Mouse (Mus musculus): ENCODE measurements around the gene Thrb. TPM values are rescaled to one million over a fixed set of nuclear protein-coding genes. Genes with fewer than 3 reads are reported as not detected.

Thrb gene
- total and polyA plus RNA-seq, 3 experiments = not detected

GRCm38 (mm10) chr14:17636971-17637370, 23.1 kb upstream of the Thrb start:
- DNase-seq (ENCODE audit: low read depth, low spot score) = no peak
- Histone ChIP-seq H3K9me3 (replicated peaks; ENCODE audit: insufficient read depth, low read length) (no peaks in the 10 kb centered on the region), H3K9ac (ENCODE audit: control insufficient read depth, low read depth, low read length, poor library complexity, severe bottlenecking) (no peak overlapping the region), H3K4me1 (ENCODE audit: control insufficient read depth in 1 of 2, insufficient read depth in 2 of 2, low read length in 2 of 2) (no peaks in the 10 kb centered on the region), H3K27ac (ENCODE audit: control insufficient read depth, low read depth, low read length) (no peak overlapping the region), H3K79me2 (ENCODE audit: control insufficient read depth, insufficient read depth, low read length, poor library complexity) (no peaks in the 10 kb centered on the region), H3K36me3 (ENCODE audit: control insufficient read depth in 1 of 2, insufficient read depth in 2 of 2, low read length in 2 of 2) (no peaks in the 10 kb centered on the region), H3K4me3 (ENCODE audit: control insufficient read depth in 1 of 2, insufficient read depth in 1 of 2, low read depth in 2 of 2, low read length in 2 of 2) (no peak overlapping the region), H3K27me3 (ENCODE audit: control insufficient read depth in 1 of 2, insufficient read depth in 2 of 2, low read length in 2 of 2) (no peaks in the 10 kb centered on the region)
- TF ChIP-seq ELF1 (IDR thresholded peaks at IDR 0.05; ENCODE audit: low read depth, low read length) (no peak), HCFC1 (IDR thresholded peaks at IDR 0.05; ENCODE audit: low read depth, low read length) (no peak), ZMIZ1 (IDR thresholded peaks at IDR 0.05; ENCODE audit: low read depth, low read length) (no peak), UBTF (IDR thresholded peaks at IDR 0.05; ENCODE audit: borderline replicate concordance, insufficient read depth, low read depth, low read length) (no peak), E2F4 (IDR thresholded peaks at IDR 0.05; ENCODE audit: borderline replicate concordance, low read depth, low read length) (no peak), MYC (IDR thresholded peaks at IDR 0.05; ENCODE audit: low read depth, low read length) (no peak), MAX (IDR thresholded peaks at IDR 0.05; ENCODE audit: low read length) (no peak), NRF1 (IDR thresholded peaks at IDR 0.05; ENCODE audit: insufficient read depth, low read depth, low read length, poor library complexity, severe bottlenecking) (no peak)

- H3K9ac ChIP-seq (ENCODE audit: control insufficient read depth, low read depth, low read length, poor library complexity, severe bottlenecking) = no peak overlapping the region
- H3K27me3 ChIP-seq (ENCODE audit: control insufficient read depth in 1 of 2, insufficient read depth in 2 of 2, low read length in 2 of 2) = no peaks in the 10 kb centered on the region
- no peak for DNase-seq (ENCODE audit: low read depth, low spot score)
- TF ChIP-seq UBTF (IDR thresholded peaks at IDR 0.05; ENCODE audit: borderline replicate concordance, insufficient read depth, low read depth, low read length) (no peak), TAL1 (IDR thresholded peaks at IDR 0.05; ENCODE audit: low read length) (no peak), MAX (IDR thresholded peaks at IDR 0.05; ENCODE audit: low read length) (no peak), ZKSCAN1 (IDR thresholded peaks at IDR 0.05; ENCODE audit: low read depth, low read length) (no peak), MEF2A (IDR thresholded peaks at IDR 0.05; ENCODE audit: extremely low read depth, insufficient replicate concordance, low read depth, low read length, poor library complexity, severe bottlenecking) (no peak), HCFC1 (IDR thresholded peaks at IDR 0.05; ENCODE audit: low read depth, low read length) (no peak), MYB (IDR thresholded peaks at IDR 0.05; ENCODE audit: low read depth, low read length) (no peak), NELFE (IDR thresholded peaks at IDR 0.05; ENCODE audit: low read depth, low read length) (no peak)
- no peaks in the 10 kb centered on the region for H3K4me1 ChIP-seq (ENCODE audit: control insufficient read depth in 1 of 2, insufficient read depth in 2 of 2, low read length in 2 of 2)
- no peaks in the 10 kb centered on the region for H3K9me3 ChIP-seq (replicated peaks; ENCODE audit: insufficient read depth, low read length)
- H3K4me3 ChIP-seq (ENCODE audit: control insufficient read depth in 1 of 2, insufficient read depth in 1 of 2, low read depth in 2 of 2, low read length in 2 of 2) = no peak overlapping the region
- H3K36me3 ChIP-seq (ENCODE audit: control insufficient read depth in 1 of 2, insufficient read depth in 2 of 2, low read length in 2 of 2) = no peaks in the 10 kb centered on the region
- no peaks in the 10 kb centered on the region for H3K79me2 ChIP-seq (ENCODE audit: control insufficient read depth, insufficient read depth, low read length, poor library complexity)
- no peak overlapping the region for H3K27ac ChIP-seq (ENCODE audit: control insufficient read depth, low read depth, low read length)
Observed at GRCm38 (mm10) chr14:17641770-17642169, 18.3 kb upstream of the Thrb start.

- no peak for DNase-seq (ENCODE audit: low read depth, low spot score)
- Histone ChIP-seq H3K79me2 (ENCODE audit: control insufficient read depth, insufficient read depth, low read length, poor library complexity) (no peaks in the 10 kb centered on the region), H3K27ac (ENCODE audit: control insufficient read depth, low read depth, low read length) (no peak overlapping the region), H3K9me3 (replicated peaks; ENCODE audit: insufficient read depth, low read length) (no peaks in the 10 kb centered on the region), H3K36me3 (ENCODE audit: control insufficient read depth in 1 of 2, insufficient read depth in 2 of 2, low read length in 2 of 2) (no peaks in the 10 kb centered on the region), H3K9ac (ENCODE audit: control insufficient read depth, low read depth, low read length, poor library complexity, severe bottlenecking) (no peak overlapping the region), H3K4me3 (ENCODE audit: control insufficient read depth in 1 of 2, insufficient read depth in 1 of 2, low read depth in 2 of 2, low read length in 2 of 2) (no peak overlapping the region), H3K4me1 (ENCODE audit: control insufficient read depth in 1 of 2, insufficient read depth in 2 of 2, low read length in 2 of 2) (no peaks in the 10 kb centered on the region), H3K27me3 (ENCODE audit: control insufficient read depth in 1 of 2, insufficient read depth in 2 of 2, low read length in 2 of 2) (no peaks in the 10 kb centered on the region)
- TF ChIP-seq USF1 (IDR thresholded peaks at IDR 0.05; ENCODE audit: low read depth, low read length) (no peak), TCF12 (IDR thresholded peaks at IDR 0.05; ENCODE audit: low read depth, low read length) (no peak), HCFC1 (IDR thresholded peaks at IDR 0.05; ENCODE audit: low read depth, low read length) (no peak), SMC3 (IDR thresholded peaks at IDR 0.05; ENCODE audit: low read depth, low read length) (no peak), ZMIZ1 (IDR thresholded peaks at IDR 0.05; ENCODE audit: low read depth, low read length) (no peak), CHD1 (IDR thresholded peaks at IDR 0.05; ENCODE audit: low read depth, low read length) (no peak), SIN3A (IDR thresholded peaks at IDR 0.05; ENCODE audit: low read length) (no peak), CTCF (IDR thresholded peaks at IDR 0.05 in 2 of 3, conservative IDR thresholded peaks at IDR 0.05 in 1 of 3; ENCODE audit: control insufficient read depth in 1 of 3, insufficient read depth in 1 of 3, low read depth in 2 of 3, low read length in 3 of 3, poor library complexity in 1 of 3, severe bottlenecking in 1 of 3) (no peak), CHD2 (IDR thresholded peaks at IDR 0.05; ENCODE audit: low read length) (no peak), UBTF (IDR thresholded peaks at IDR 0.05; ENCODE audit: borderline replicate concordance, insufficient read depth, low read depth, low read length) (no peak), MAZ (IDR thresholded peaks at IDR 0.05; ENCODE audit: low read depth, low read length) (no peak), GATA1 (IDR thresholded peaks at IDR 0.05; ENCODE audit: low read depth, low read length) (no peak), ZNF384 (IDR thresholded peaks at IDR 0.05; ENCODE audit: low read depth, low read length) (no peak), JUND (IDR thresholded peaks at IDR 0.05; ENCODE audit: low read depth, low read length) (no peak), MAX (IDR thresholded peaks at IDR 0.05; ENCODE audit: low read length) (no peak), GABPA (IDR thresholded peaks at IDR 0.05; ENCODE audit: low read depth, low read length) (no peak)
Observed at GRCm38 (mm10) chr14:17655084-17655483, 5.0 kb upstream of the Thrb start.
